Mouse (Mus musculus): Measurements from ENCODE around the gene Pin4.
"Not testable (repeated sequence)": the region's sequence is repeated elsewhere in the genome, so short reads cannot be mapped to it uniquely, and the experiment has no call there.

Gene Pin4

DNA sequence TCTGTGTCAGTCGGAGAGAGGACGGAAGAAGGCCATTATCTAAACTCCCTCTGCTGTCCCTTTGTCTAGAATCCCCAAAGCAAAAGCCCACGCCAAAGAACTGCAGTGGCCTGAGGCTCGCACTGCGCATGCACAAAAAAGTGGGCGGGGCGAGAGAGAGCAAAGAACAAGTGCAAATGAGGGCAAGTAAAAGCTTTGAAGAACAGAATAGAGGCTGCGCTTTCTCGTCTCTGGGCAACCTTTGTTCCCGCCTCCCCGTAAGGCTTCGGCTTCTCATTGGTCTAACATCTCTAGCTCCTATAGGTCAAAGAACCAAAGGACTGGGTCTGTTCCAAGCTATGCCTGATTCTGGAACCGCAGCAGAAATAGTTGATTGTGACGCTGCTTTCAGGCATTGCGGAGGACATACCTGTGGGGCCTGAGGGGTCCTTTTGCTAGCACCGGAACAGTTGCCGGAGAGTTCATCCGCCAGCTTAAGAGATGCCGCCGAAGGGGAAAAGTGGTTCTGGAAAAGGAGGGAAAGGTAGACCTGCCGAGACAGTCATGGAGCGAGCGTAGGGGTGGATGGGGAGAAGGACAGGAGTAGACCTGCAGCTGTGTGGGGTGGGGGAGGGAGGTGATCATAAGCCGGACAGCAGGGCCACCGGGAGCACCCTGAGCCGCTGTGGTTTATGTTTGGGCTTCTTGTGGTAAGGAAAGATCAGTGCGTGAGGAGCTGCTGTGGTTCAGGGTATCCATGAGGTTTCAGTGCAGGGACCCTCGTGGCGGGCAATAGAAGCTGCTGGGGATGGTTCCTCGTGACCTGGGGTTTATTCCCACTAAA is at the start of gene Pin4:
TSS of gene Pin4 (plus strand) at position 406 of the 823 bp plus-strand sequence.
- peak; percentile 67 for DNase-seq (ENCODE audit: low spot score)

DNA sequence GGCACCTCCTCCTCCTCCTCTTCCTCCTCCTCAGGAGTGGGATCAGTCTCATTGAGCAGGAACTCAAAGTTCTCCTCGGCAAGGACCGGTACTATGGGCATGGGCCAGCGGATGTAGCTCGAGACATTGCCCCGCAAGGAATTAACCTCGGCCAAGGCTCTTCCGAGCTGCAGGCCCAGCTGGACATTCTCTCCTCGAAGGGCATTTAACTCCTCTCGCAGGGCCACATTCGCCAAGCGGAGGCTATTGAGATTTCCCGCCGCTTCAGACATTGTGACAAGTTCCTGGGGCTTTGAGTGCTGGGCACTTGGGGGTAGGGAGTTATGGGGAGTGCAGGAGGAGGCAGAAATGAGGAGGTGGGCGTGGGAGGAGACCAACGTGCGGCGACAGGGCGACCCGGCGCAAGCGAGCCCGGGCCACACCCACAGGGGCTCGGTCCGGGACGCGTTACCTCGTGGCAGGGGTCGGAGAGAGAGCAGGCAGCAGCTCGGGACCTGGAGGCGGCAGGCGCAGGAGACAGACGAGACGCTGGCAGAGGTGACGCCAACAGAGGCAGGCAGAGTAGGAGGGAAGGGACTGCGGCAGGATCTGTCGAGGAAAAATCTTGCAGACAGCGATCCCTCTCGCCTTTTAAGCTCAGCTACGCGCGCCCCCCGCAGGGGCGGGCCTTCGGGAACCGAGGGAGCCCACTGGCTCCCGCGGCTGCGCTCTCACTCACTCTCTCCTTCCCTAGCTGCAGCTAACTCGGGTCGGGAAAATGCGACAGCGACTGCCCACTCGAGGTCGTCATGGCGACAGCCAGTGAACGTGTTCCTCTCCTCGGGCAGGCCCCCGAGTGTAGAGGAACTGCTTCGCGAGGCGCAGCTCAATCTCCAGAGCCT is 48.4 kb upstream of the Pin4 start, which contains the start of gene Rtl5:
TSS of gene Rtl5 (minus strand) at position 714 of the 881 bp plus-strand sequence.
- peak; percentile 42 for DNase-seq (ENCODE audit: low spot score)

DNA sequence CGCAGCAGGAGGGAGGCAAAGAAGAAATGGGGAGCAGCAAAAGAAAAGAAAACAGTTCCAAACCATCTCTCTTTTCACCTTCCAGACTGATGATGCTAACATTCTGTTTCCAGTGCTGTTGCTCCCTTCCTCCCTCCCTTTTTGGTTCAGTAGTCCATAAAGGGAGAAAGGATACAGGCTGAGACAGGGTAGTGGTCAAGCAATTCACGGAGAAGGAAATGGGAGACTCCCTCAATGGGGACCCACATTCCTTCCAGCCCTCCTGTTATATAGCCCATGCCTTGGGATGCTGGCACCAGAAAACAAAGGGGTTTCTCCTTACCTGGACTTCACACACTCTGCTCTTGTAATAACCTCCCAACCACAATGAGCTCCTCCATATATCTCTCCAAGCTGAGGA is 47.7 kb upstream of the Pin4 start:
- no peak for DNase-seq (ENCODE audit: low spot score)

DNA sequence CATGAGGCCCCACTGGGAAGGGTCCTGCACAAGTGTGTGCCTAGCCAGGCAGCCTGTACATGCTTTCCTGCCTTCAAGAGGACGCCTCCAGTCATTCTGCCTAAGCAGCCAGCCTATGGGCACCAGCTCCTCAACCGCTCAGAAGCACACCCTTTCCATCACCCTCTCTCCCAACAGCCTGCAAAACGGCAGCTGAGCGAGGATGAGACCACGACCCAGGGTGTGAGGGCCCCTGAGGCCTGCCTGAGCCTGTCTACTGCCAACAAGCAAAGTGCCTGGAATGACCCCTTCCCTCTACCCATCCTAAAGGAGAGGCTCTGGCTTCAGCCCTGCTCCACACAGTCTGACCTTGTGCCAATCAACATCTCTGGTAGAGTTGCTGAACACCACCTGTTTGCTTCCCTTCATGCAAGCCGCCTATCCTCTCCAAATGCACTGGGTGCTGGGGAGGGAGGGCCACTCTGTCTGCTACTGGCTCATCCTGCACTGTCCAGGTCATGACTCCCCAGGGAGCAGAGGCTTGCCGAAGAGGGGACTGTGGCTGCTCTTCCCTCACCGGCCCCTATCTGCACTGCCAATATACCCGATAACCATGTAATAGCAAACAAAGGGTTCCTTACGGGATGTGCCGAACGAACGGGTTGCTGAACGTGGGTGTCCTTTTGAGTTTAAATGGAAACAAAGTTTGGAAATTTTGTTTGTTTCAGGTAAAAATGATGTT is 45.5 kb upstream of the Pin4 start:
- no peak for DNase-seq (ENCODE audit: low spot score)

DNA sequence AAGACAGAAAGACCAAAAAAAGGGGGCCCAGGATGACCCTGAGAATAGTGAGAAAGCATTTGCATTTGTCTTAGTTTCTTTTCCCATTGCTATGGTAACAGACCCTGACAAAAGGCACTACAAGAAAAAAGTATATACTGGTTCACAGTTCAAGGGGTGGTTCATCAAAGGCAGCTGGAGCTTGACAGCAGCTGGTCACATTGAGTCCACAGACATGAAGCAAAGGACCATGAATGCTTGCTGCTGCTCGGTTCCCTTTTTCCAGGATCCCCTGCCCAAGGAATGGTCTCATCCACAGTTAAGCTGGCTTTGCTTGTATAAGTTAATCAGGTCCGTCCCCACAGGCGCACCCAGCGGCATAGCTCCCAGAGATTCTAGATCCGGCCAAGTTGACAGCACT is 44.8 kb upstream of the Pin4 start:
- no peak for DNase-seq (ENCODE audit: low spot score)

DNA sequence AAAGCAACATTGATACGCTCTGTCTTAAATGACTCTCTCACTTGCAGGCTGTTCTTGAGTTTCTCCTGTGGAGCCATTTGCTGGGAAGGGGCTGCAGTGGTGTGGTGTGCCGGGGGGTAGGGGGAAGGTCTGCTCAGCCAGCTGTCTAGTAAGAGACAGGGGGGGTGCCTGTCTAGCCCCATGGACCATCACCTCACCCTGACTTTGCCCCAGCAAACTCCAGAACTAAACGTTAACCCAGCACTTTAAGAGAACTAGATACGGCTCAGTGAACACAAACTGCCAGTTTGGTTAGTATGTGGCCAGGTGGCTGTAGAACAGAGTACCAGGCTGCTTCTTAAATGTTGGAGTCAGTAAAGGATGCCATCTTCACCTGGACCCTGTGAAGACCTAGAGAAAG is 44.1 kb upstream of the Pin4 start:
- no peak for DNase-seq (ENCODE audit: low spot score)

DNA sequence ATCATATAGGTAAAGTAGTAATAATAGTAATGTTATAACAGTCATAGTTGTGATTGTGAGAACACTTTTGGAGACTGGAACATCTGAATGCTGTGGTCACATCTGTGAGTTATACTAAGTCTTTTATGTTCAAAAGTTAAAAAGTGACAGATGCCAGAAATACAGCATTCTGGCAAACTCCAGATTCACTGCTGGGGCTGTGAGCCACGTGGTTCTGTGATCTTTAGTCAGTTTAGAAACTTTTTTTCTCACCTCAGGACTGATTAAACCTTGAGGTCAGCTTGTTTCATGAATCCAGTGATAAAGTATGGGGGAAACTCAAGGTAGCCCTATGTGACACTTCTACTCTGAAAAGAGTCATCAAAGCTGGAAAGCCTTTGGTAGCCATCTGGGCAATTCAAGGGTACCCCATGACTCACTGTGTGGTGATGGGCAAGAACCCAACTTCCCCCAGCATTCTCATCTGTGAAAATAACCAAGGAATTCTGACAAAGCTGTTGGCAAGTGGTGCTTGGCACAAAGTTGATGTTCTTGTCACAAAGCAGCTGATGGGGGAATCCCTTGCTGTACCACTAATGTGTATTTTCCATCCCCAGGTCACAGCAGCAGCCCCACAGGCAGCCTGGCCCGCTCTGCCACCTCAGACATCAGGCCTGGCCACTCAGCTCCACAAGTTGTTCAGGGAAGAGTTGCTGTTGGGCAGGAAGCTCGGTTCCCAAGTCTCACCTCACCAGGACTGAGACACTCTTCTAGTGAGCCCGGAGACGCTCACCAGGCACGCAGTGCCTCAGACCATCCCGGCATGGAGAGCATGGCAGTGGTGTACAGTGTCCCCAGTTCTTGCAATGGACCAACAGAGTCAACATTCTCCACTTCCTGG is 42.1 kb upstream of the Pin4 start:
- no peak for DNase-seq (ENCODE audit: low spot score)

DNA sequence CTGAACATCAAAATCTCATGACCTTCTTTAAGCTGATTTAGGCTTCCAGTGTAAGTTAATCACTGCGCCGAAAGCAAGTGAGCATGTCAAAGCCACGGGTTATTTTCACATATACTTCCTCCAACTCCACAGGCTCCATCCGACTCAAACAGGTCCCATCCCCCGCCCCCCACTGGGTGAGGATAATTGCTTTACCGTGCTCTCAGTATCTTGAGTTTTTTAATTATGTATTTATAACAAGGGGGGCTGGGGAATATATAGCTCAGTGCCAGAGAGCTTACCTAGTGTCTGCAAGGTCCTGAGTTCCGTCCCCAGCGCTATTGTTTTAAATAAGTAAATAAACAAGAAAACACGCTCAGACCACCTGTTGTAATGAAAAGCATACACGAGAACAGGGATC is 38.2 kb upstream of the Pin4 start:
- DNase-seq (ENCODE audit: low spot score), result no peak

DNA sequence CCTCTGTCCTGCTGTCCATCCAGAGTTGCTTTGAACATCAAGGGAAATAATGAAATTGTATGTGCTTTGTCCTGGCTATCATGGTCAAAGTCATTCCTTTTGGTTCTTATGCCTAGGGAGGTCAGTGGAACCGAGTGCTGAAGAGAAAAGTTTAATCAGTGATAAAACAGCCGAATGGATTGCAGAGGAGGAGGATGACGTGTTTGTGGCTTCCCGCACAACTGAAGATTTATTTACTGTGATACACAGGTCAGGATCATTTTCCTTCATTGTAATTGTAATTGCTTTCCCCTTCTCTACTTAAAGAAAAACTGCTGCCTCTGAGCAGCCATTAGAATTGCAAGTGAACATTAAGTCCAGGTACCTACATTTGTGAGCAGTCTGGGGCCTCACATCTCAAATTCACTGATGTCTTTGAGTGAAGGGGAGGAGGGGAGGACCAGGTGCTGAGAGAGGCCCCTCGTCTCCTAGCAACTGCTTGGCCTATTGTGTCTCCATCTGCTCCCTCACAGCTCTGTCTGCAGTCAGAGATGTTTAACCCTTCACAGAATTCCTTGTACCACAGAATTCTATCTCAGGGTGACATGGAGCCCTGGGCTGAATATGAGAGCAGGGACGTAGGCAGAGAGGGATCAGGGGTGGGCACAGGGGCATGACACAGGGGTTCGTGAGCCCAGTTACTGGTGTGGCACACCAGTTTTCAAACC is 37.5 kb upstream of the Pin4 start:
- no peak for DNase-seq (ENCODE audit: low spot score)

DNA sequence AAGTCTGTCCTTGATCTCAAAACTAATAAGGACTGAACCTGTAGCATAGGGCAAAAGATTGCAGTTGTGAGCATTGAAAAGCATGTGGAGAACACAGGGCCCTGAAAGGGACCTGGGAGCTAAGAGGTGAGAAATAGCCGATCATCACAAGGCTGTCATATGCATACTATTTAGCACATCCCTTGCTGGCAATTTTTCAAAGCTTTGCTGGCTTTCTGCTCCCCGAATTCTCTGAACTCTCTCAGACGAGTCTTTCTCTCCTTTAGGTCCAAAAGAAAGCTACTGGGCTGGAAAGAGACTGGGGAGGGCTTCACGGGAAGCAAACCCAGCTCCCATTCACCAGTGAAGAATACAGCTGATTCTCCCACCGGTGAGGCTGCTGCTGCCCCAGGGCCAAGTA is 36.9 kb upstream of the Pin4 start:
- DNase-seq (ENCODE audit: low spot score), result no peak

DNA sequence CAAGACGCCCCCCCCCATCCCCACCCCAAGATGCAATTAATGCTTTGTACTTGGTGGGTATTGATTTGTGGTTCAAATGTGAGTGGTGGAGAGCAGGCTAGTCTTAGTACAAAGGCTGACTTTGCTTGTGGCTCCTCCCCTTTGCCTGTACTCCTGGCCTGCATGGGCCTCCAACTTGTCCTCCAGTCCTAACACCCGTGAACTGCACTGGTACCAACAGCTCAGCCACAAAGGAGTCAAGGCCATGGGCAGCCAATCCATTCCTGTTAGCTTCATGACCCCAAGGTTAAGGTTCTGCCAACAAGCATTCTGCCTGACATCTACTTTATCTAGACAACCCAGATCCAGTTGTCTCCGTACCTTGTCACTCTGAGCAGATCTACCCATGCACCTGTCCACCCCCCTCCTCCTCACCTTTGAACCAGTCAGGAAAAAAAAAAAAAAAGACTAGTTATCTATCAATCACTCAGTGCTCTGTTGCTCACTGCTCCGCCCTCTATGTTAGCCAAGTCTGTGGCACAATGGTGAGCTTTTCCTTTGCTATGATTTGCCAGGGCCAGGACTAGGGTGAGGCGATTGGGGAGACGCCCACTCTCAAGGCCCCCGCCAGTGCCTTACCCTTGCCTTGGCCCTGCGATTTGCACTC is 33.3 kb upstream of the Pin4 start:
- DNase-seq (ENCODE audit: low spot score), result no peak

DNA sequence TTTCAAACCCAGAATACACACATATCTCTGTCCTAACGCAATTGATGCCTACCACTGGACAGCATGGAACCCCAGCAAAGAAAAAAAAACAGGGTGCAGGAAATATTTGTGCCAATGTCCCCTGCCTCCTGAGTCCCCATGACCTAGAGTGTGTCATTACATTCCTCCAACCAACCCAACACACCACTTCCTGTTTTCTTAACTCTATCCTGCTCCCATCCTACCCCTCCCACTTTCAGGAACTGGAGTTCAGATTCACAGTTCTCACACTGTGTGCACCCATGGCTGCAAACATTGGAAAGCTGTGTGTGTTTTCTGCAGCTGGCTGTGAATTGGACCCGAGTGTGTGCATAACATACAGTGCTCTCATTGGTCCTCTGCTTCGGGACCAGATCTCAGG is 28.6 kb upstream of the Pin4 start:
- no peak for DNase-seq (ENCODE audit: low spot score)

DNA sequence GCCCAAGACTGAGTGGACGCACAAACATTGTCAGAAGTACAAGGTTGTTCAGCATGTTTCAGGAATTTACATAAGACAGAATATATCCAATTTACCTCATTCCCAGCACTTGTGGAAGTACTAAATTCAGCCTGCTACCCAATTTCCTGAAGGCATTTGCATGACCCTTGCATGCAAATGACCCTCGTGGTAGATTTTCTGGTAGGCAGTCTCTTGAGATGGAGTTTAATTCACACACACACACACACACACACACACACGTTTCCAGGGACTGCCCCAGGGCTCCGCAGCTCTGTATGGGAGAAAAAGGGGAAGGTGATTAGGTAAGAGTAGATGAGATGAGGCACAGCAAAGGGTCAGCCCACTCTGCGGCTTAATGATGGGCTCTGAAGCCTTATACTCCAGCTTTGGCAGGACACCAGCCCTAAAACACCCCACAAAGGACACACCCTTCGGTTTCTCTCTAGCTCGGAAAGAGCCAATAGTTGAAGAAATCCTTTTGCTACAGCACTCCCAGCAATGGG is 24.8 kb upstream of the Pin4 start:
- DNase-seq (ENCODE audit: low spot score), result no peak

DNA sequence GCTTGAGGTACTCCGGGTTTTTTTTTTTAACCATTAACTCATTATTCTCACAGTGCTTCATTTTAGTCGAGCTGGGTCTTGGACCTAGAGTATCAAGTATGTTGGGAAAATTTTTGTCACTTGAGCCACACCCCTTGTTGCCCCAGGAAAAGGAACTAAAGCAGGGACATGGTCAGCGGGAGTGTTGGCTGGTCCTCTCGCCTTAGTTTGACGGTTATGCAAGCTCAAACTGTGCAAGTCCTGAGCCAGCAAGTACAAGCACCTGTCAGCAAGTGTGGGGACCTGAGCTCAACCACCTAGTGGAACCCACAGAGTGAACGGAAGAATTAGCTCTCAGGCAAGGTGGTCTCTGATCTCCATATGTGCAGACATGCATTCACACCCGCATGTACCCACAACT is 17.4 kb upstream of the Pin4 start:
- DNase-seq (ENCODE audit: low spot score), result no peak

DNA sequence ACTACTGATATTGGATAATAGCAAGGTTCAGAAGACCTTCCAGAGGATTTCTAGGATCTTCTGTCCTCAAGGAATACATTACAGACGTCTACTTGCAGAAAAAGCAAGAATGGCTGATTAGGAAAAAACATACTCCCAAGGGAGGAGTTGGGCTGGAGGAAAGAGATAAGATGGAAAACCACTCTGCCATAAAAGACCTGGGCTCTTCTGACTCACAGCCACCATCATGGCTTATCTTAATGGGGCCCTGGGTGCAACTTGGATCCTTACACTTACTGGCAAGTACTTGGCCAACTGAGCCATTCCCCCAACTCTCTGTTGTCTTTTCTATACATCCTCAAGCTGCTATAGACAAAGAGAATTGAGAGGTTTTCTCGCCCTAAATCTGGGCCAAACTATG is 15.4 kb upstream of the Pin4 start:
- DNase-seq (ENCODE audit: low spot score), result not testable (repeated sequence)

DNA sequence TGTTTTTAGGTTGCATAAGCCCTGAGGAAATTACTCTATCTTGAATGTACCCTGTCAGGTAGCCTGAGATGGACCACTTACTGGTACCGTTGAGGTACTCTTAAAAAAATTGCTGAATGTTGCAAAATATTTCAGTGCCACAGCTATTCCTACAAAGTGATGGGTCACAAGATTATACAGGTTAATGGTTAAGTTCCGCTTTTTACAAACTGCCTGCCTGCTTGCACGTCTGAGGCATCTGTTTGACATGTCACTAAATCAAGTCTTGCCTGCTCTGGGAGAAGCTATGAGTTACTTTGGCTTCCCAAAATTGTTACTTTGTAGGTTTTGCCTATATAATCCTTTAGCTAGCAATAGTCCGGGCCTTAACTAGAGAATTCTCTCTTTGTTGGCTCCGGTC is 9.9 kb upstream of the Pin4 start:
- DNase-seq (ENCODE audit: low spot score), result not testable (repeated sequence)

DNA sequence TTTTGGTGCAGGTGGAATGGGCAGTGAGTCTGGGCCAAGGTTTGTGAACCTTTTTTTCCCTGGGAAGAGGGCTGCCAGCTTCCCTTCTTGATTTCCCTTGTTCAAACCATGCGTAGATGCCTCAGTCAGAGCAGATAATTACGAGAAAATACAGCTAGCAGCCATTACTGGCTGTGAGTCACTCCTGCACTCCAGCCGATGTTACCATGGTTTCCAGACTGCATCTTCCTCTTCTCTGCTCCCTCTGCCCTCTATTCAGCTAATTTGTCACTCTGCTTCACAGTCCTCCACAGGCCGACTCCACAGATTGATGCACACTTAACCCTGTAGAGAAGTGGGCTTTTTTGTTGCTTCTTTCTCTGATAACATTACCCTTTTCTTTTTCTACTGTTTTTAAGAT is 3.6 kb upstream of the Pin4 start:
- DNase-seq (ENCODE audit: low spot score), result no peak

DNA sequence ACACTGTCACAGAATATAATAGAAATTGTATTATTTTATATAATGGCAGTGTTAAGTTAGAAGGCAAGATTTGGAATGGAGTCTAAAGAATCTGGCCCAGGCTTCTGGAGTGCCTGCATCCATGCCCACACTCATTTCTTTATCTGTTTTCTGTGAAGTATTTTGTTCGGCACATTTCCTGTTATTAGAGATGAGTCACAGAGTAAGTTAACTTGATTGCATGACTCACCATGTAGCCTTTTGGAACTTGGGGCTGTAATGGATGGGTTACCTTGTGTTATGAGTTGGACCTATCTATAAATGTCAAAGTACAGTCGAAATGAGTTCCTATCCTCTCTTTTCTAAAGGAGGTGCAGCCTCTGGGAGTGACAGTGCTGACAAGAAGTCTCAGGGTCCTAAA is 2.1 kb downstream of the Pin4 start:
- no peak for DNase-seq (ENCODE audit: low spot score)

DNA sequence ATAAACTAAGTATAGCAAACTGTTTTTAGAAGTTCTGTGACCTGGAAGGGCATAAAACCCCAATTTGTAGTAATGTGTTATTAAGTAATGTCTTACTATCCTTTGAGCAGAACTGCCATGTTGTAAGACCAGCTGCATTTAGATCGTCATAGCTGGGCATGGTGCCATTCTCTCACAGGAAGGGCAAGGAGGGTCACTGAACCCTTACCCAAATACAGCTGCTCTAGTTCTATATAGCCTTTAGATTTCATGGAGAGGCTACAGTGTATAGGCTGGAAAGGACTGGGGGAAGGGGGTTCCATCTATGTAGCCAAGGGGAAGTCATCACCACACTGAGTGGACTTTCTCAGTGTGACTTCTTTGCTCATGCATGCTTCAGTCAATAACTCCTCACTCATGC is 21.9 kb downstream of the Pin4 start:
- DNase-seq (ENCODE audit: low spot score), result no peak

Measured in ovary, postnatal 10 days (tissue).